Mouse (Mus musculus): ENCODE measurements around the gene Myf6. TPM values are rescaled to one million over a fixed set of nuclear protein-coding genes. Genes with fewer than 3 reads are reported as not detected.

The Myf6 gene
- not detected in 2 replicates for polyA plus RNA-seq (2016; fragmentation: Nextera tagmentation; extraction: Ambion mirVana)

GRCm38 (mm10) chr10:107494568-107494967, at the start of gene Myf6:
TSS of gene Myf6 (minus strand) at chr10:107494737.
- Histone ChIP-seq H3K36me3 (no peaks in the 10 kb centered on the region), H3K9ac (no peak within 1 kb of the TSS), H3K4me2 (peak within 1 kb of the TSS; percentile 32; the same call in 1 of the 2 replicates), H3K4me1 (no peaks in the 10 kb centered on the region), H3K4me3 (no peak within 1 kb of the TSS), H3K27ac (no peak within 1 kb of the TSS), H3K27me3 (replicated peaks) (no peaks in the 10 kb centered on the region), H3K9me3 (replicated peaks) (no peaks in the 10 kb centered on the region)
- ATAC-seq = no peak
- WGBS (ENCODE audit: insufficient replicate concordance) = 64% methylated on average over 6 of the region's 6 CpGs

- Histone ChIP-seq H3K4me1 (no peaks in the 10 kb centered on the region), H3K4me2 (no peak overlapping the region), H3K27me3 (replicated peaks) (no peaks in the 10 kb centered on the region), H3K4me3 (no peak overlapping the region), H3K9me3 (replicated peaks) (no peaks in the 10 kb centered on the region), H3K27ac (no peak overlapping the region), H3K36me3 (no peaks in the 10 kb centered on the region), H3K9ac (no peak overlapping the region)
- no peak for ATAC-seq
- 56% methylated on average over 1 of the region's 1 CpGs for WGBS (ENCODE audit: insufficient replicate concordance)
Measured at GRCm38 (mm10) chr10:107543026-107543425, 48.5 kb upstream of the Myf6 start.

GRCm38 (mm10) chr10:107528758-107529157, 34.2 kb upstream of the Myf6 start:
- no peak overlapping the region for H3K4me2 ChIP-seq
- H3K4me3 ChIP-seq = no peak overlapping the region
- ATAC-seq = no peak
- no peaks in the 10 kb centered on the region for H3K4me1 ChIP-seq
- H3K27ac ChIP-seq = no peak overlapping the region
- 57% methylated on average over 1 of the region's 1 CpGs for WGBS (ENCODE audit: insufficient replicate concordance)
- H3K27me3 ChIP-seq (replicated peaks) = no peaks in the 10 kb centered on the region
- no peaks in the 10 kb centered on the region for H3K36me3 ChIP-seq
- no peak overlapping the region for H3K9ac ChIP-seq
- H3K9me3 ChIP-seq (replicated peaks) = no peaks in the 10 kb centered on the region

DNA sequence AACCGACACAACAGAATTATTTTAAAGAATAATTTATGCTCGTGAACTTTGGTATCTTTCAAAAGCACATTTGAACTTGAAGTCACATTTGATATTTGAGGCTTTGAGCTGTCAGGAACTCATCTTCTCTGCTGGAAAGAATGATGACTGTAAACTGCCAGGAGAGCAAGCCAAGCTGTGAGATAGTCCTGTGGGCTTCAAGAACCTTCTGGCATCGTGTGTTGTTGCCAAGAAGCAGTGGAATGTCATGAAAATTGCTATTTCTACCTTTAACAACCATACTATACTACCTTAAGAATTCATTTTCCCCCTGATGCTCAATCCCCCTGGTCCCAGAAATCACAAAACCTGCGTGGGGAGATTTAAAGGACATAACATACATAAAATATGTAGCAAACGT, 24.7 kb upstream of the Myf6 start:
- Histone ChIP-seq H3K4me3 (no peak overlapping the region), H3K4me1 (no peaks in the 10 kb centered on the region), H3K27me3 (replicated peaks) (no peaks in the 10 kb centered on the region), H3K36me3 (no peaks in the 10 kb centered on the region), H3K27ac (no peak overlapping the region), H3K9me3 (replicated peaks) (no peaks in the 10 kb centered on the region), H3K9ac (no peak overlapping the region), H3K4me2 (no peak overlapping the region)
- ATAC-seq = no peak
- WGBS (ENCODE audit: insufficient replicate concordance) = 58% methylated on average over 5 of the region's 5 CpGs

- Histone ChIP-seq H3K4me2 (no peak overlapping the region), H3K4me1 (no peaks in the 10 kb centered on the region), H3K36me3 (no peaks in the 10 kb centered on the region), H3K4me3 (no peak overlapping the region), H3K27ac (no peak overlapping the region), H3K9ac (no peak overlapping the region), H3K27me3 (replicated peaks) (no peaks in the 10 kb centered on the region), H3K9me3 (replicated peaks) (no peaks in the 10 kb centered on the region)
- WGBS (ENCODE audit: insufficient replicate concordance) = 76% methylated on average over 7 of the region's 7 CpGs
- ATAC-seq = no peak
Measured at GRCm38 (mm10) chr10:107516641-107517040, 22.1 kb upstream of the Myf6 start.

DNA sequence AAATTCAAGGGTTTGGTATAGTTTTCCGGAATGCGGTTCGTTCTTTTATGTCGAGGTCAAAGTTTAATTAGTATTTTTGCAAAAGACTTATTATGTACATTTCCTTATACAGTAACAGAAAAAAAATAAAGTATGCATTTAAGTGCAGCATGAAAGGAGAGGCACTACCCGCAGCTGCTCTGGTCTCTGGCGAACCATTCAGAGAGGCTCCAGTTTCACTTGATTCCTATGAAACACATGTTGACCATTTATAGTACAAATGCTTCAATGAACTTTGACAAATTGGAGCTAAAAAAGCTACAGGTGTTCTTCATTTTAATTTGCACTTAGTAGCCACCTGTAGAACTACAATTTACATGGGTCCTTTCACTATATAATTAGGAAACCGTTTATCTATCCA, 20.2 kb upstream of the Myf6 start:
- Histone ChIP-seq H3K27ac (no peak overlapping the region), H3K27me3 (replicated peaks) (no peaks in the 10 kb centered on the region), H3K4me1 (no peaks in the 10 kb centered on the region), H3K4me3 (no peak overlapping the region), H3K4me2 (no peak overlapping the region), H3K9me3 (replicated peaks) (no peaks in the 10 kb centered on the region), H3K9ac (no peak overlapping the region), H3K36me3 (no peaks in the 10 kb centered on the region)
- WGBS (ENCODE audit: insufficient replicate concordance) = 81% methylated on average over 7 of the region's 7 CpGs
- no peak for ATAC-seq

DNA sequence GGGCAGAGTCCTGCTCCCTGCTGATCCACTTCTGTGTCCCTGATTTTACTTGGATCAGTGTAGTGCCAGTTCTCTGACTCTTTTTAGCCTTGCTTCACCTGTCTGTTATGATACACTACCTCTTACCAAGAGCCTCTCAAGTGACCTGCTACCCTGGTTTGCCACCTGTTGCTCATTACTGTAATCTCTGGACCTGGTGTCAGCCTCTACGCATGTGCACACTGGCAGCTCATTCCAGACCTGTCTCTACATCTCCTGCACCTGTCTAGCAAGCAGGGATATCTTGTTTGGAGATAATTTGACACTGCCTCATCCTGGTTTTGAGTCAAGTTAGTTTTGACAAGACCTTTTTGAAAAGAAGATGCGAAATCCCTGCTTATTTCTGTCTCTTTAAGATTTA, 11.9 kb upstream of the Myf6 start:
- no peak overlapping the region for H3K4me3 ChIP-seq
- no peak overlapping the region for H3K27ac ChIP-seq
- H3K27me3 ChIP-seq (replicated peaks) = no peaks in the 10 kb centered on the region
- no peaks in the 10 kb centered on the region for H3K4me1 ChIP-seq
- no peak overlapping the region for H3K4me2 ChIP-seq
- ATAC-seq = no peak
- H3K9ac ChIP-seq = no peak overlapping the region
- H3K9me3 ChIP-seq (replicated peaks) = no peaks in the 10 kb centered on the region
- H3K36me3 ChIP-seq = no peaks in the 10 kb centered on the region
- WGBS (ENCODE audit: insufficient replicate concordance) = 60% methylated on average over 2 of the region's 2 CpGs

GRCm38 (mm10) chr10:107503430-107503829, 8.9 kb upstream of the Myf6 start:
- H3K4me3 ChIP-seq = no peak overlapping the region
- H3K9me3 ChIP-seq (replicated peaks) = no peaks in the 10 kb centered on the region
- H3K36me3 ChIP-seq = no peaks in the 10 kb centered on the region
- no peak for ATAC-seq
- no peaks in the 10 kb centered on the region for H3K27me3 ChIP-seq (replicated peaks)
- no peak overlapping the region for H3K9ac ChIP-seq
- H3K27ac ChIP-seq = no peak overlapping the region
- no peaks in the 10 kb centered on the region for H3K4me1 ChIP-seq
- H3K4me2 ChIP-seq = no peak overlapping the region
- 69% methylated on average over 4 of the region's 4 CpGs for WGBS (ENCODE audit: insufficient replicate concordance)

GRCm38 (mm10) chr10:107502193-107502592, 7.7 kb upstream of the Myf6 start:
- Histone ChIP-seq H3K9me3 (replicated peaks) (no peaks in the 10 kb centered on the region), H3K4me1 (no peaks in the 10 kb centered on the region), H3K4me3 (no peak overlapping the region), H3K4me2 (no peak overlapping the region), H3K9ac (no peak overlapping the region), H3K27me3 (replicated peaks) (no peaks in the 10 kb centered on the region), H3K36me3 (no peaks in the 10 kb centered on the region), H3K27ac (no peak overlapping the region)
- WGBS (ENCODE audit: insufficient replicate concordance) = 76% methylated on average over 7 of the region's 7 CpGs
- no peak for ATAC-seq

DNA sequence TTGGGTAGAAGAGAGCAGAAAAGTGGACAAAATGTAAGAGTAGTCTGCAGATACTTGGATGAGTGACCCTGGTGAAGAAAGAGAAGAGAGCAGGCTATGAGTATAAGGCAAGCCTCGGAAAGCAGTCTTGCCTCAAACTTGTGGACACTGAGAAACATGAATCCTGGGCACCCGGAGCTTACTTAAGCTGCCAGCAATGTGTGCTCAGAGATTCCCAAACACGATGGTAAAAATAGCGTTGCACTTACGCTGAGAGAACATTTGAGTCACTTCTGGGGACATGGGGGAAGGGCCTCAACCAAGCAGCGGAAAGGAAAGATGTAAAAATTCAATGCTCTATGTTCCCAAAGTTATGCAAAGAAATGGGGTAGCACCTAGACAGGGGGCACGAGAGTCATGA, 5.1 kb upstream of the Myf6 start:
- Histone ChIP-seq H3K9ac (no peak overlapping the region), H3K9me3 (replicated peaks) (no peaks in the 10 kb centered on the region), H3K4me2 (no peak overlapping the region), H3K36me3 (no peaks in the 10 kb centered on the region), H3K27ac (no peak overlapping the region), H3K4me3 (no peak overlapping the region), H3K4me1 (no peaks in the 10 kb centered on the region), H3K27me3 (replicated peaks) (no peaks in the 10 kb centered on the region)
- 64% methylated on average over 7 of the region's 7 CpGs for WGBS (ENCODE audit: insufficient replicate concordance)
- no peak for ATAC-seq

DNA sequence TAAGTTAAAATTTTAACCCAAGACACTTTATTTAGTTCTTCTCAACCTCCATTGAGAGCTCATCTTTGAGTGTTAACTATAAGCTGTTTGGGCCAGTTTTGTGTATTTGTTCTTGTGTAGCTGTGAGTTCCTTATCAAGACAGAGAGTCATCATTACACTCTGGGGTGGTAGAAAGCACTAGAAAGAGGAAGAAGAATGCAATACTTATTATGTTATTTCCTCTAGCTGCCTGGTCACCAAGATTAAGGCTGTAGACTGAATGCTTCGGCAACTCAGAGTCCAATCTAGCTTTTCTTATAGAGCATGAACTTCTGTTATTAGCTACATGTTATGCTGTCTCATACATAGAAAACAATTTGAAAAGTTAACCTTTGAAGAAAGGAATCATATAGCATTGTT, 1.9 kb upstream of the Myf6 start:
- no peak overlapping the region for H3K9ac ChIP-seq
- 41% methylated on average over 1 of the region's 1 CpGs for WGBS (ENCODE audit: insufficient replicate concordance)
- no peaks in the 10 kb centered on the region for H3K36me3 ChIP-seq
- no peaks in the 10 kb centered on the region for H3K4me1 ChIP-seq
- H3K4me3 ChIP-seq = no peak overlapping the region
- ATAC-seq = no peak
- H3K27me3 ChIP-seq (replicated peaks) = no peaks in the 10 kb centered on the region
- no peak overlapping the region for H3K27ac ChIP-seq
- no peak overlapping the region for H3K4me2 ChIP-seq
- no peaks in the 10 kb centered on the region for H3K9me3 ChIP-seq (replicated peaks)

- H3K4me3 ChIP-seq = no peak overlapping the region
- peak overlapping the region; percentile 32; the same call in 1 of the 2 replicates for H3K4me2 ChIP-seq
- no peak overlapping the region for H3K27ac ChIP-seq
- H3K36me3 ChIP-seq = no peaks in the 10 kb centered on the region
- no peaks in the 10 kb centered on the region for H3K4me1 ChIP-seq
- no peak overlapping the region for H3K9ac ChIP-seq
- no peak for ATAC-seq
- 32% methylated on average over 20 of the region's 20 CpGs for WGBS (ENCODE audit: insufficient replicate concordance)
- H3K9me3 ChIP-seq (replicated peaks) = no peaks in the 10 kb centered on the region
- no peaks in the 10 kb centered on the region for H3K27me3 ChIP-seq (replicated peaks)
Measured at GRCm38 (mm10) chr10:107493580-107494474, 710 bp downstream of the Myf6 start.

All from liver, embryonic 12.5 days (tissue).